Mouse (Mus musculus) layer of hippocampus, adult 8-10 months (tissue): ENCODE data around the gene Tmem132c. TPM values are rescaled to one million over a fixed set of nuclear protein-coding genes. Genes with fewer than 3 reads are reported as not detected.

Experiments
- DNase-seq, 2 experiments: peaks; one replicate each; pipeline ENCODE4 v3.0.0; 2022; ENCODE audit warnings: low spot score in 2 of 2
- total RNA-seq, 4 experiments: library from RNA; stranded (reverse); gene quantifications; 2 replicates each; pipeline ENCODE4 v1.2.4; 2022

The Tmem132c gene
- total RNA-seq, 4 experiments from 2014 or later, result 3.9 to 4.1 (median 4.0) TPM

DNA sequence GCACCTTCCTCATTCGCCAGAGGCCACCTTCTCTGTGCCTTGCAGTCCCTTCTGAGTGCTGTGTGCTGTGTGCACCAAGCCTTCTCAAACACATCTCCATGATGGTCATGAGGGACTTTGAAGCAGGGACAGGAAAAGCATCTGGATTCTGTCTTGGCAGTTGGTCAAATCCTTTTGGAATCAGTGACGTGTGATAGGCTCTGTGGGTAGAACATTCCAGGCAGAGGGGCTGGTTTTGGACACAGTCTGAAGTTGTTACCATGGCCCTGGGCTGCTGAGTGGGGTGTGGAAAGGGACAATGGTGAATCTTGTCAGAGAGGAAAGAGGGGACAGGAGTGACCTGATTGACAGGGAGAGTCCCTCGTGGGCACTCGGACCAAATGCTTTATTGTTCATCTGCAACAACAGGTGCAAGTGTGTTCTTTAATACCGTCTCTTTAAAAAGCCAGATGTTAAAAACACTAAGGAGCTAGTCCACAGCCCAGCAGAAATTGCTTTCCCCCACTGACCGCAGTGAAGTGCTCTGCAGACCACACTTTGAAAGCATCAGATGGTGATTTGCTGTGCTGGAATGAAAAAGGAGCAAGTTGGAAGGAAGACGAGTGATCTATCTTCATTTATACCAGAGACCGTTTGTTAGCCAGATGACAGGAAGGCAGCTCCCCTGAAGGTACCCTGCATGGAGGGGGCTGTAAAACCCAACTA lies 242.5 kb downstream of the Tmem132c start:
- DNase-seq, result no peak

GRCm38 (mm10) chr5:127484813-127485486 lies 243.3 kb downstream of the Tmem132c start:
- no peak for DNase-seq

DNA sequence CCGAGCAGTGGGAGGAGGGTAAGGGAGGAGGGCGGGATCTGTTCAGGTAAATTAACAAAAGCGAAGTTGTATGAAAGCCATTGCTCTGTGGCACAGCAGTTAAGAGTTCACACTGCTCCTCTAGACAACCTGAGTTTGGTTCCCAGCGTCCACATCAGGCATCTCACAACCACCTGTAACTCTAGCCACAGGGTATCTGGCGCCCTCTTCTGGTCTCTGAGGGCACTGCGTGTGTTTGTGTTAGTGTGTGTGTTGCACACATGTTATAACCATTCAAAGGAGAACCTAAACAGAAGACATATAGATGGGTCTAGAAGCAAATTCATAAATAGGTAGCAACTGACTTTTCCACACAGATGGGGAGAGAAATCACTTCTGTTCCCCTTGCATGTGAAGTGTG lies 245.6 kb downstream of the Tmem132c start:
- DNase-seq, result no peak

DNA sequence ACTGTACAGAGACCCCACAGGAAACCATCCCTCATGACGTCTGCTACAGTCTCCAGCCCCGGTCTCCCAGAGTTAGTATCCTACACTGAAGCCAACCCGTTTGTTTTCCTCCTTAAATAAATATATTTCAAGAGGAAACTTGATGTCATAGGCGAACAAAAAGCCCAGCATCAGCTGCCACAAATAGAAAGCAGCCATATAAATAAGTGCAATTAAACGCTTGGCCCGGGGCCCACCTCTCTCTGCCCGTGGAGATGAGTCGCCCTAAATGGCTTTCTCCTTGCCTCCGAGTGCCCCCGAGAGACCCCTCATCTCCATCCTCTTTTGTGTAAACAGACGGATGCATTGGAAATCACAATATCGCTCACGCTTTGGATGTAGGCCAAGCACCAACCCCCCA lies 247.1 kb downstream of the Tmem132c start:
- DNase-seq, result no peak

- no peak for DNase-seq
Observed at GRCm38 (mm10) chr5:127491724-127492123, 250.1 kb downstream of the Tmem132c start.

- no peak for DNase-seq
Observed at GRCm38 (mm10) chr5:127496895-127497294, 255.3 kb downstream of the Tmem132c start.

DNA sequence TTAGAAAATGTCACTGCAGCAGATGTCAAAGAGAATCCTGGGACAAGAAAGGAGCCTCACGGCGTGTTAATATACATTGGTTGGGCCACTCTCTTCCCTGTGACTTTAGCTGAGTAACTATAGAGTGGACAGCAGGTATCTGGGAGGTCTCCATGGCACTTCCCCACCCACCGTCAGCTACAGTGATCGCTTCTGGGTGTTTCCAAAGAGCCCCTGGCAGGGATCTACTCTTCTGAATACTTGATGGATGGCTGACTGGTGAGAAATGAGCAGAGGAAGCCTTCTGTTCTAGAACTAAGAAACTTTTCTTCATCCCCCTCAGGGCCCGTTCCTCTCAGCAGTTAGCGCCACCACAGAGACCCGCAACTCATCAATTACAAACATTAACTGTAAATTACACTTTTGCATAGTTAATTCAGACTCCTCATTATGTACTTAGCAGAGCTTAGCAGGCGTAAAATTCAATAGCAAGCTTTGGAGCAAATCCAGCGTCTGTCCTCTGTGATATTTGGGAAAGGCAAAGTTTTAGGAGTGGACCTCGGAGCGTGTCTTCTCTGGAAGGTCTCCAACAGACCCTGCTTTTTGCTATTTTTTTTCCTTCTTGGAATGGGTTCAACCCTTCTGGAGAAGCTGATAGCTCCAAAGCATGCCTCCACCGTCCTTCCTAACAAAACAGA lies 257.7 kb downstream of the Tmem132c start:
- DNase-seq, result no peak

DNA sequence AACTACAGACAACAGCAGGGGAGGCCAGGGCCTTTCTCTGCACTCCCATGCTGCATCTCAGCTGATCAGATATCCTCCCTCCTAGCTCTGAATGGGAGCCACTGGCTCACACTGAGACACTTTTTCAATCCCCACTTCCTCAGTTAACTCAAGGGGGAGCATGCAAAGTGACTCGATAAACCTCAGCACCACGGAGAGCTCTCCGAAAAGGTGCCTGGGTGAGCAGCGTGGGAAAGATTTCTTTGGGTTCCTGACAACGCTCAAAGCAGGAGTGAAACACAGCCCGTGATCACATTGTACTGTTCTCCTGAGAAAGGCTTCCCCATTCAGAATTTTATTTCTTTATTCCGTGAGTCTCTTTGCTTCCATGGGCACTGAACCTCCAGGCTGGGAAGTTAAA lies 261.2 kb downstream of the Tmem132c start:
- DNase-seq, result no peak

- no peak for DNase-seq
Observed at GRCm38 (mm10) chr5:127505697-127506096, 264.1 kb downstream of the Tmem132c start.

DNA sequence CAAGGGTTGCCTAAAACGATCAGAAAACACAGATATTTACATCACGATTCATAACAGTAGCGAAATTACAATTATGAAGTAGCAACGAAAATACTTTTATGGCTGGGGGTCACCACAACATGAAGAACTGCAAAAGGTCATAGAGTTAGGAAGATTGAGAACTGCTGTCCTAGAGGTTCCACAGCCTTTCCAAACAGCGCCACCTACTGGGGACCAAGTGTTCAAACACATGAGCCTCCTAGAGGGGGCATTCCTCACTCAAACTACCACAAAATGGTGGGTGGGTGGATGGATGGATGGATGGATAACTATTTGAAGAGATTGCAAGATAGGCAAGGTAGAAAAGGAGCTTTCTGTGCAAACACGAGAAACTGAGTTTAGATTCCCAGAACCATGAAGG lies 270.0 kb downstream of the Tmem132c start:
- no peak for DNase-seq

- DNase-seq, result no peak
Observed at GRCm38 (mm10) chr5:127515960-127516359, 274.4 kb downstream of the Tmem132c start.

DNA sequence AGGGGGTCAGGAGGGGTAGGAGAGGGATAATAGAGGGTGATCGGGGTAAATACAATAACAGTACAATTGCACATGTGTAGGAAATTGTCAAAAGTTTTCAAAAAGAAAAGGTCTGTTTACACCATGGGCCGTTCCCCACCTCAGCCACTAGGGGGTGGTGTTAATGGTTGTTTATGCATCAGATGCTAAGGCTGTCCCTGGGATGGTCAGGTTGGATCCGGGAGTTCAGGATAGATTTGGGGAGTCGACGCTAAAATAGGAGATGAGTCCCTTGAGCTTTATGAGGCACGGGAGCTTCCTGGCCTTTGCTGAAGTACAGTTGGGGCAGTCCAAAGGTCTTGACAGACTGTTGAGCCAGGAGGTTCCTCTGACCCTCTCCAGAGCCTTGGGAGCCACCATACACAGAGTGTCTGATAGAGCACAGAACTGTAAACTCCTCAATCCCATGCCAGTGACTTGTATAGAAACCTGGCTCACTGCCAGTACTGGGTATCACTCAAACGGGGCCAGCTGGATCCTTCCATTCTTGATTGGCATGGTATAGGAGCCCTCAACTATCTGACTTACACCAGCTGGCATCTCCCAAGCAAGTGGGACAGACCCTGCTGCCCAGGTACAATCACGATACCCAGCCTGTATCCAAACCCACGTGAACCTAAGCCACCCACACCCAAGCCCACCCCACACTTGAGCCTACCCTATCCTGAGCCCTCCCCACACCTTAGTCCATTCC lies 281.3 kb downstream of the Tmem132c start:
- DNase-seq, result peak in 1 of 2 experiments; percentile 6

- no peak for DNase-seq
Observed at GRCm38 (mm10) chr5:127527344-127527974, 285.9 kb downstream of the Tmem132c start.

GRCm38 (mm10) chr5:127537508-127537907 lies 295.9 kb downstream of the Tmem132c start:
- no peak for DNase-seq

GRCm38 (mm10) chr5:127546585-127546991 lies 305.0 kb downstream of the Tmem132c start:
- no peak for DNase-seq

DNA sequence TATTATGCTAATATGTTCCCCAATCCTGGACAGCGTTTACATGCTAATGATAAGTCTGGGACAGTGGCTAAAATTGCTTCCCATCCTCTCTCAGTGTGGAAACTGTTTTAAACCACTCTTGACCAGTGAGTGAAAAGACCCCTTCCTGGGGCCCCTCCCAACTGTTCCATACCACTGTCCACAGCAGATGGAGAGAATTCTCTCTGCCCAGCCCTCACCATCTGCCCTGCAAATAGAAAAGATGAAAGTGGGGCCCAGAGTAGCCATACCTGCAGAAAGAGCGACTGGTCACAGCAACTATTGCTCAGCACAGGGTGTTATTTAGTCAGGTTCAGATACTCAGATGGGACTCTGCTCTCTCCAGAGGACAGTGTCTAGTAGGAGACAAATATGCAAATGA lies 306.5 kb downstream of the Tmem132c start:
- DNase-seq, result no peak

GRCm38 (mm10) chr5:127561086-127561485 lies 319.5 kb downstream of the Tmem132c start:
- DNase-seq, result no peak

GRCm38 (mm10) chr5:127567165-127567741 lies 325.6 kb downstream of the Tmem132c start:
- DNase-seq, result no peak

GRCm38 (mm10) chr5:127577419-127577818 lies 335.8 kb downstream of the Tmem132c start:
- DNase-seq, result no peak

DNA sequence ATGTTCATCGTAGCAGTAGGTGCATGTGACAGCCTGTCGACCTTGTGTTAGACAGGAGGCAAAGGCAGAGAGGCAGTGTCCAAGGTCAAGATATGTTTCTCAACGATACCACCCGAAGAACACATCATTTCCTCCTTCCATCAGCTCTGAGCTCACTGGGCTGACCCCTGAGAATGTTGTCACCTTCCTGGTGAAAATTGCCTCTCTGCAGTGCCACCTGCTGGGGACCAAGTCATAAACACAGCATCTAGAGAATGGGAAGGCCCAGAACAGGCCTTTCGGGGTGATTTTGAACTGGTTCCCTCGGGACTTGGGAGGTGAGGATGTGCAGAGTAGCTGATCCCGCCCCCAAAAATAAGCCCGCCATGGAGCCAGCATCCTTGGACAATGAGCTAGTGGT lies 342.1 kb downstream of the Tmem132c start:
- DNase-seq, result no peak

GRCm38 (mm10) chr5:127587854-127588253 lies 346.2 kb downstream of the Tmem132c start:
- DNase-seq, result no peak
